Mouse (Mus musculus) left cerebral cortex, postnatal 10 days (tissue): ENCODE measurements around the gene Rhbdf2. TPM values are rescaled to one million over a fixed set of nuclear protein-coding genes. Genes with fewer than 3 reads are reported as not detected.
A peak's percentile ranks its signal among the peaks of the same experiment; 100 is the strongest.
"Not testable (repeated sequence)": the region's sequence is repeated elsewhere in the genome, so short reads cannot be mapped to it uniquely, and the experiment has no call there.

Experiments
- DNase-seq, 2 experiments: peaks; one replicate each; pipeline ENCODE4 v3.0.0; 2021 to 2022; ENCODE audit warnings: low spot score in 2 of 2, mixed read lengths in 1 of 2; ENCODE audit errors: extremely low spot score in 1 of 2
- intact Hi-C: fragments of 180-260 bp; cut with DNase I; formaldehyde crosslinking; loops from one replicate; pipeline ENCODE4 v1.15.1; 2025
- total RNA-seq, 2 experiments: library from RNA; stranded (reverse); gene quantifications; 2 replicates each; pipeline ENCODE4 v1.2.3; 2021

The Rhbdf2 gene
- total RNA-seq, 2 experiments from 2014 or later: 0.95 to 1.1 TPM

DNA sequence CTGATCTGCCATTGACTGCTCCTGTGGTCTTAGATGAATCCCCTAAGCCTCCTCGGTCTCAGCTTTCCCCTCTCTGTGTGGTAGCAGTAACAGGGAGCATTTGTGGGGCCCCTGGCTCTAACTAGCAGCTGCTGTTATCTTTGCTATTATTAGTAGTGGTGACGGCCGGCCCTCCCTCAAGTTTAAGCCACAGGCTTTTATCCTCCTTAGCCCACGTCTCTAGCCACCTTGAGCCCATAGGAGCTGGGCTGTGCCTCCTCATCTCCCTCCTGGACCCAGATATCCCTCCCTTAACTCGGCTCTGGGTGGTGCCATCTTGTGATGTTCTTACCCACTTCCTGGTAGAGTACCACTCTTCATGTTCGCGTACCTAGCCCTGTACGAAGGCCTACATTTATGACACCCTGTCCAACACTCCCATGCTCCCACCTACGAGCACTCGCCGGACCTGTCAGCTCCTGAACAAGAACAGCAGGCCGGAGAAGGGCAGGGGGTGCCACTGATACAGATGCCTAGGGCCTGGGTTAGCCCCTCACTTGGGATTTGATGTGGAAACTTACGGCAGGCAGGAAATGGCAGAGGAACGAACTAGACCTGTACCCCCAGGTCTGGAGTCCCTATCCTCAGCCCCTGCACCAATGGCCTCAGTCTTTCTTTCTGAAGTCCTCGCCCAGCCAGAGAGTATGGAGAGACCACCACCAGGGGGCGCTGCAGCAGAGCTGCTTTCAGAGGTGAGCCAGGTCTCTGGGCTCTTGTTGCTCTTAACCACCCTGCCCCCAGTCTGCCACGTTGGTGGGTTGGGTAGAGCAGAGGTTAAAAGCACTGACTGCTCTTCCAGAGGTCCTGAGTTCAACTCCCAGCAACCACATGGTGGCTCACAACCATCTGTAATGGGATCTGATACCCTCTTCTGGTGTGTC is 1.5 kb downstream of the Rhbdf2 start:
- intact Hi-C loops: loop anchor here (5.0 to 10.0 kb wide), 2 partner anchors 38 to 131 kb away; partner anchors contain the start of genes Aanat and Prpsap1

DNA sequence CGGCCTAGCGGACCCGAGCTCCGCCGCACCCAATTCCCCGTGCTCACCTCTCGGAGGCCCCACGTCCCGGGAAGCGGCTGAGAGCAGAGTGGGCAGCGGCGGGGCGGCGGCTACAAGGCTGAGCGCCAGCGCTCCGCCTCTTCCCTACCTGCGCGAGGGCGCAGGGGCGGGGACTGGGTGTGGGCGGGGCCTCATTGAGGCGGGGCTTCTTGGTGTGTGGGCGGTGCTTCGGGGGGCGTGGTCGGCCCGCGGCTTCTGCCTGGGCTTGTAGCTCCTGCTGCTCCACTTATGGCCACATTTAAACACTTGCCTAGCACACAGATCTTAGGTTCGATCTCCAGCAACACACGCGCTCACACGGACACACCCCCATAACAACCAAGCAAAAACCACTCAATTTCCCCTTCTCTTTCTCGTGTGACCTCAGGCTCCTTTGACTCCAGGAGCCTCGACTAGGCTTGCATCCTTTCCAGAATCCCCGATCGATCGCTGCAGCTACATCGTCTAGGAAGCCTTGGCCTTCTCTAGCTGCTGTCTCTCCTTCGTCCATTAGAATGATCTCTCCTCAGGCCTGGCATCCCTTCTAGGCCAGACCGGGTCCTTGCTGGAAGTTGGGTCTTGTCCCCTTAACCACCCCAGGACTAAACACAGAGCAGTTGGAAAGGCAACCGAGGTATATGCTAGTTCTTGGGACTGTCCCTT is 2.5 kb downstream of the Rhbdf2 start:
- intact Hi-C loops: loop anchor here (10.0 kb wide), 1 partner anchor 129 kb away; the partner anchor contains the start of gene Prpsap1
- peak in 1 of 2 experiments; percentile 61 for DNase-seq

More for the DNA sequence above, 1.5 kb downstream of the Rhbdf2 start:
- no peak for DNase-seq

DNA sequence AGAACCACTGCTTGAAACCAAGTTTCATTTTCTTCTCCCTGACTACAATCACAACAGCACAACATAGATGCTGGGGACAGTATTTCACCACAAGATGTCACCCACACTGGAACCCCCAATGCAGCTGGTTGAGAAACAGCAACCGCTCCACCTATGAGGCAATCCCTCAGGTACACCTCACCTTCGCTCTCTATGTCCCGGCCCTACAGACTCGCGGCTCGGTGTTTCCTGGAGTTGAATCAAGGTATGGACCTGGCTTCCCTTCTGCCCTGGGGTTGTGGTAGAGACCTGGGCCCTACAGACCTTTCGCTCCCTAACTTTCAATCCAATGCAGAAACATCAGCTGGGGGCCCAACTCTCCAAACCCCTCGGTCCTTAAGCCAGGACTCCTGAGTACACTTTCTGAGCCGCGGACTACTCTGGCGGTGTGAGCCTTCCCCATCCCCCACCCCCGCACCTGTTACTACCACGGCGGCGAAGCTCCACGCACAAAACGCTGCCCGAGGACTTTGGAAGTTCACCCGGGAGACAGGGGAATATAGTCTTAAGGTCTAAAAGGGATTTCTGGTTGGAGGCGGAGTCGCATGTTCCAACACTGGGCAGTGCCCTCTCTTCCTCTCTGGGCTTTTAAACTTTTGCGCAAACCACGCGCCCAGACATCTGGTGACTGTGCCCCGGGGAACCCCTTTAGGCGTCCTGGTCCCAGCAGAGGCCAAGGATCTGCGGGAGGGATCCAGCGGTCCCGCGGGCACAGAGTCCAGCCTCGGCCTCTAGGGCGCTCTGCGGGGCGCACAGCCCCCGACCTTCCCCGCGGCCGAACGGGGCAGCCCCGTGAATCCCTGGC is 3.3 kb downstream of the Rhbdf2 start:
- DNase-seq: no peak
- intact Hi-C loops: loop anchor here (10.0 kb wide), 1 partner anchor 129 kb away; the partner anchor contains the start of gene Prpsap1

DNA sequence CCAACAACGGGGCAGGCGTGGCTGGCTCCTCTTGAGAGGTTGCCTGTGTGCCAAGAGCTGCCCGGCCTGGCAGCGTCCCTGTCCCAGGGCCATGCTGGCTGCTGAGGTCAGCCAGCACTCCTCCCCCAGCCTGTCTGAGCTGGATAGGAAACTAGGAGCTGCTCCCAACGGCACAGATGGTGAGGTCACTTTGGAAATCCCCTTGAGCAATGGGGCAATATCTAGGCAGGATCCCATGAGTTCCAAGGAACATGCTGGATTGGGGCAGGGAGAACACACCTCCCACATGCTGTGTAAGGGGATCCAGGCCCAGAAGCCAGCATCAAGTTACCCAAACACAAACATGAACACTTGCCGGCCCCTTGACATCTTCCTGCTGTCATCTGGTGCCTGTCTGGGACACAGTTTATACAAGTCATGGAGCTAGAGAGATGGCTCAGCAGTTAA is 5.5 kb downstream of the Rhbdf2 start:
- intact Hi-C loops: loop anchor here (10.0 kb wide), 1 partner anchor 126 kb away; the partner anchor contains the start of gene Prpsap1
- DNase-seq: peak in 1 of 2 experiments; percentile 66

DNA sequence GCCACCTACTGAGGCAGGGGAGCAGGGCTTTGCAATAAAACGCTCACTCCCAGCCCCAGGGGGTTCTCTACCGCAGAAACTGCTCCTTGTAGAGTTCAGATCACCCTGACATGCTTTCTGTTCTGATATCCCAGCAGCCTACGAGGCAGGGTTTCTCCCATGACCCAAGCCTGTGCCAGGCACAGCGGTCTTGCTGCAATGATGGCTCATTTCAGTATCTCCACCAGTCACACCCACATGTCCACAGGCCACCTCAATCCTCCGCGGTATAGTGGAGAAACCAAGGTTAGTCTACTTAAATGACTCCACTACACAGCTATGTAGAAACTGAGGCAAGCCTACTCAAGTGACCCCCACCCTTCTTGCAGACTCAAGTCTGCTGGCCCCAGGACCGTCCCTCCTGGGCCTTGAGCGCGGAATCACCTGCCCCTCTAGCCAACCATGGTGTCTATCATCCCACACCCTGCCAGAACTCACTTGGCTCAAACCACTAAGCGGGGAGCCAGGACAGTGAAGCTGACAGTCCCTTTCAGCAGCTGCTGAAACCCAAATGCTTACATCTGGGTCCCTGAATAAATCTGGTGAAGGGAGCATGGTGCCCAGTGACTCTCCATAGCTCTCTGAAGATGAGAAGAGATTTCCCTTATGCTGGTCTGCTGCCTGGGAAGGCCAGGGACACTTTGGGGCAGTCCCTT is 6.1 kb downstream of the Rhbdf2 start:
- intact Hi-C loops: loop anchor here (10.0 kb wide), 1 partner anchor 126 kb away; the partner anchor contains the start of gene Prpsap1

DNA sequence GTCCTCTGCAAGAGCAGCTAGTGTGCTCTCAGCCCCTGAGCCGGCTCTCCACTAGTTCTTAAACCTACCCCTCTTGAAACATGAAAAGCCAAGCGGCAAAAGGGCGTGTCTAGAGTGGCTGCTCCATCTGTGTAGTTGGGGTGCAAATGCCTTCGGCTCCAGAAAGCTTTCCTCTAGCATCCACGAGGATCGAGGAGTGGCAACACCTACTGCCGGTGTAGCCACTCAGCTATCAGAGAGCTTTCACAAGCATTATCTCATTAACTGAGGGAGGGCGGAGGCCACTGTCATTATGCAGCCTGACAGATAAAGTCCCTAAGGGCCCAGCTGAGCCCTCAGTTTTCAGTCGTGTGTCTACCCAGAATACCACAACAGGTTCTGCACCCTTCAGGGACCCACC is 6.7 kb downstream of the Rhbdf2 start:
- no peak for DNase-seq
- intact Hi-C loops: loop anchor here (10.0 kb wide), 1 partner anchor 125 kb away; the partner anchor contains the start of gene Prpsap1

More for the DNA sequence above, 6.1 kb downstream of the Rhbdf2 start:
- no peak for DNase-seq

DNA sequence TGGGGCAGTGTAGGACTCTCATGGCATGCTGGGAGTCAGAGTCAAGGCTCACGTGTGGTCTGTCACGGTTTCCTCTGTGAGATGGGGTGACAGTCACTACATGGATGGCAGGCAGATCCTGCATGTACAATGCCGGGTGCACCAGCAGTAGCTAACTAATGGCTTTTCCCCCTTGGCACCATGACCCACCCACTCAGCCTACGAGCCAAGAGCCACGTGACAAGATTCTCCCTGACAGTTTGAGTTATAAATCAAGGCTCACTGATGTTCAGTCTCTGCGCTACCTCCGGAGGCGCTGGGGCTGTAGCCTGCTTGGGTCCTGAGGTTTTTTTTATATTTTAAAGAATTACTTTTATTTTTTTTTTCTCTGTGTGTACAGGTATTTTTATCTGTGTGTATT is 7.3 kb downstream of the Rhbdf2 start:
- no peak for DNase-seq
- intact Hi-C loops: no loop called here

DNA sequence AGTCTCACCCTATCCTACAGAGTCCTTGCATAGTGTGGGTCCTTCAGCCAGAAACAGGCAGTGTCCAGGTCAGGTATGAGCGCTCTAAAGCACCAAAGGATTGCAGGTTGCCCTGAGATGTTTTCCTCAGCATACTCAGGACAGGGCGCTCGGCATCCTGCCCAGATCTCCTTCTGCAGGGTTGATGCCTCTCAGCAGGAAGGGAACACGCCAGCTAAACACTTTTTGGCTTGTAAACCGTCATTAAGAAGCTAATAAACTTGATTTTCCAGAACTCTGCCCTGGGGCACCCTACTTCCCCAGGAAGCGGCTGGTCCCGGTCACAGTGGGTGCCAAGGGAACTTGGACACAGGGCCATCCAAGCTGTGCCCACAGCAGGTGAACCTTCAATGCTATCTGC is 7.7 kb downstream of the Rhbdf2 start:
- DNase-seq: no peak

DNA sequence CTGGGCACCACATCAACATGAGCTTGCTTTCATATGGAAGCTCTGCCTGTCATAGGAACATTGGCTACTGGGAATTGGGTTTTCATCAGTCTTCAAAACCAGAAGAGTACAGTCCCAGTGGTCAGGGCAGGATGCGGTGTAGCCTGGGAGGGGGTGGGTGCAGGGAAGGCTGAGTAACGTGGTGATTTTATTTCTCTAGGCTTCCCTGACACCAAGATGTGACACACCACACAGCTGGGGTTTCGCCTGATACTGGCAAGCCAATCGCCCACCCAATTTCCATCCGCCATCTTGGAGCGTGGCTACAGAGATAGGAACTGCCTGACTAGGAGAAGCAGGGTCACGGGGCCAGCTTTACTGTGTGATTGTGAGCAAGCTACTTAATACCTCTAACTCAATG is 8.2 kb downstream of the Rhbdf2 start:
- intact Hi-C loops: no loop called here
- no peak for DNase-seq

More for the DNA sequence above, 7.7 kb downstream of the Rhbdf2 start:
- intact Hi-C loops: no loop called here

DNA sequence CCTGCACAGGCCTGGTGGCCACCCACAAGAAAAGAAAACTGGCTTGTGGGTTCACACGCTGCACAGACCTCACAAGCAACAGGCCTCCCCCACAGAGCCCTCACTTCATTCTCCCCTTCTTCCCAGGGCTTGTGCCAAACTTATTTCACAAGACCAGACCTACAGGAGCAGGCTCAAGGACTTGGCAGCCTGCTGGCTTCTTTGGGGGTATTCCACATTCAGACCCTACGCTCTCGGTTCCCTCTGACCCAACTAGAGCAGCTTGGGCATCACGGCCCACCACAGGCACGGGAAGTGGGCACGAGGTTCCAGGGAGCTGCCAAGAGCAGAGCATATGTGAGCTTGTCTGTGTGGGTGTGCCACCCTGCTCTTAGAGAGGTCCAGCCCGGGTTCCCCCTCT is 9.2 kb downstream of the Rhbdf2 start:
- DNase-seq: no peak
- intact Hi-C loops: no loop called here

DNA sequence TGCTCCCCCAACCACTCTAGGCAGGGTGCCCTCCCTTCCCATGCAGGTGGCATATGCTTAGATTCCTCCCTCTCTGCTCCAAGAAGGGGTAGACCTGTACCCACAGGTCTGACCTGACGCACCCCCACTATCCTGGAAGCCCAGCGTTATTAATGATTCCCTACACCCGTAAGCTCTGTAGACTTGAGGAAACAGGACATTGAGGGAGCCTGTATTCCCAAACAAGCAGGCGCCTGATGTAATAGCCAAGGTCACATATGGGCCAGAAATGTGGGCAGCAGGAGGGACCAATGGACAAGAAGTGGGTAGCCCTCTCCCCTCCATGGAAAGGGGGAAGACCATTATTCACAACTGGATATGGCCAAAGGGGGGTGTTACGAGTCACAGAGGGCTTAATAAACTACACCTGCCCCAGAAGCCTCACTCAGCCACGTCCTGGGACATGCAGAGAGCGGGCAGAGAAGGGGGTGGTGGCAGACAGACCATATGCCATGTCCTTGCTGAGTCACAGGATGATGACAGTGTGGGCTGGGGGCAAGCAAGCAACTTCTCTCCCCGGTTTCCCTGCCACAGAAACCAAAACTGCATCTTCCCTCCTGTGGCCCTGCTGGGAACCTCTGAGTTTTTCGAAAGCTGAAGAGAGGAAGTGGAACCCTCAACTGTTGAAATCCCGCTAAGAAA is 10.2 kb downstream of the Rhbdf2 start:
- intact Hi-C loops: no loop called here
- no peak for DNase-seq

DNA sequence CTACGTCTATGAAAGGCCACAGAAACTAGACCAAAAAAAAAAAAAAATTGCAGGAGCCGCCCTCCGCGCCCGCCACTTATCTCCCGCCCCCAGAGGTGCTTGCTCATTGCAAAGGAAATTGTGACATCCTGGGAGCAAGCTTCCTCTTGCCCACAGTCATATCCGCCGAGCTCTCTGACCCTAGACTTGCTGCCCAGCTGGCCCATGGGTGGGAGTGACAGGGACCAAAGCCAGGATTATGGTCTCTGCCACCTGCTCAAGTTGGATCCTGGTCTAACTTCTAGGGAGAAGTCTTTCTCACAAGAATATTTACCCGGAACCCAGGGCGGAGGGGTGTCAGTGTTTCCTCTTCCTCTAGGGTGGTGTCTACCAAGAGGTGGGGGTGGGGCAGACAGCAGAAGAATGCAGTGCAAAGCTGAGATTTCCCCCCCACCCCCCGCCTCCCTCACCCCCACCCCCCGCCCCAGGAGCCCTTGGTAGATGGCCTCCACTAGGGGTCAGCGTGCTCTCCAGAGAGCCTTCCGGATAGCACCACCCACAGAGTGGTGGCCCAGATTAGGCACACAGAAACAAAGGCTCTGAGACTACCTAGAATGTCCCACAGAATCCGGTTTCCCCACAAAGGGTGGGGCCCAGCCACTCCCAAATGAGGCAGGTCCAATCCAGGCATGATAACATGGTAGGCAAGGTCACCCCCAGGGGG is 10.9 kb downstream of the Rhbdf2 start:
- DNase-seq: peak in 1 of 2 experiments; percentile 72
- intact Hi-C loops: no loop called here

DNA sequence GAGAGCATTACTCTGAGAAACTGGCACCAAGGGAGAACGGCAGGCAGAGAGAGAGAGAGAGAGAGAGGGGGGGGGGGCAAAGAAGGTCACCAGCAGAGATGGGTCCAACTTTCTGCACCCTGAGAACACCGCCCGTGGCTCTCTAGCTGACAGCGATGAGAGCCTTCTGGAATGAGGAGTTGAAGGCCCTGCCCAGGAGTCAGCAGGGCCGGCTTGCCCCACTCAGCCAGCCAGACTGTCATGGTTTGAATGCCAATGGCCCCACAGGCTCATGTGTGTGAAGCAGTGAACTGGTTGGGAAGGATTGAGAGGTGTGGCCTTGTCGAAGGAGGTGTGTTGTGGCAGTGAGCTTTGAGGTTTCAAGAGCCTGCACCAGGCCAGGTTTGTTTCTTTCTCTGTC is 13.6 kb downstream of the Rhbdf2 start:
- intact Hi-C loops: no loop called here
- no peak for DNase-seq

DNA sequence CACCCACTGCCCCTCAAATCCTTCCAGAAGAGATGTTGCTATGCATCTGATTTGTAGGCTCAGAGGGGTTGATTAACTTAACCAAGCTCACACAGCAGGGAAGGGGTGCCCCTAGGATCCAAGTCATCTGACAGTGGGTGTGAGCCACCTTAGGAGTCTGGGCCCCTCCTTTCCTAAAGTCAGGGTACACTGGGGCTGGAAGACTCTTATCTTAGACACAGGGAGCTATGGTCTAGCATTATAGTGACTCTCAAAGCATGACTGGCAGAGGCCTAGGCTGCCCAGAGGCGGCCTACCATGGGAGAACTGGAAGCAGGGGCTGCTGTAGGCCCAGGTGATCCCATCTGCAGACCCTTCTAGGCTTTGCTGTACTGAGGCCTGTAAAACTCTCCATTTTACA is 14.3 kb downstream of the Rhbdf2 start:
- DNase-seq: no peak
- intact Hi-C loops: no loop called here

DNA sequence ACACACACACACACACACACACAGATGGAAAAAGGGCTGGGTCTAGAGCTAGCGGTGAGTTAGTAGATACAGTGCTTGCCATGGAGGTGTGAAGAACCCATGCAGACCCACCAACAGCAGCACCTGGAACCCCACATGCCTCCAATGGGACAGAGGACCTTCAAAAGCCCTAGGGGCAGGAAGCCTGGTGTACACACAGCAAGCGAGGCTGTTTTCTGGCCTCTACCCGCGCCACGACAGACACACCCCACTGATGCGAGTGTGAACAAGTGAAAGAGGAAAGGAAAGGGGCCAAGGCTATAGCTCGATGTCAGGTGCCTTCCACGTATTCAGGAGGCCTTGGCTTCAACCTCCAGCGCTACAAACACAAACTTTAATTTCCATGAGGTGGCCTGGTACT is 14.9 kb downstream of the Rhbdf2 start:
- no peak for DNase-seq
- intact Hi-C loops: no loop called here

DNA sequence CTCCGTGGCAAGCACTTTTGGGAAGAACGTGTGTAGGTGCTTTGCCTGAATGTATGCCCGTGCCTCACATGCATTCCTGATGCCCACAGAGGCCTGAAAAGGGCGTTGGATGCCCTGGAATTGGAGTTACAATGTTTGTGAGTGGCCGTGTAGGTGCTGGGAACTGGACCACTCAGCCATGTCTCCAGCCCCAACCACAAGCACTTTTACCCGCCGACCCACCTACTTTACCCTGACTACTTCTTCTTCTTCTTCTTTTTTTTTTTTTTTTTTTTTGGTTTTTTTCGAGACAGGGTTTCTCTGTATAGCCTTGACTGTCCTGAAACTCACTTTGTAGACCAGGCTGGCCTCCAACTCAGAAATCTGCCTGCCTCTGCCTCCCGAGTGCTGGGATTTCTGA is 15.7 kb downstream of the Rhbdf2 start:
- DNase-seq, intact Hi-C loops: not testable (repeated sequence)
